Mouse (Mus musculus): ENCODE results near the gene Fam25c.
"Not testable (repeated sequence)": the region's sequence is repeated elsewhere in the genome, so short reads cannot be mapped to it uniquely, and the experiment has no call there.

Gene Fam25c

GRCm38 (mm10) chr14:34331886-34332285, 23.3 kb downstream of the Fam25c start:
- in situ Hi-C loops (cut with MboI, MseI) = no loop called here

DNA sequence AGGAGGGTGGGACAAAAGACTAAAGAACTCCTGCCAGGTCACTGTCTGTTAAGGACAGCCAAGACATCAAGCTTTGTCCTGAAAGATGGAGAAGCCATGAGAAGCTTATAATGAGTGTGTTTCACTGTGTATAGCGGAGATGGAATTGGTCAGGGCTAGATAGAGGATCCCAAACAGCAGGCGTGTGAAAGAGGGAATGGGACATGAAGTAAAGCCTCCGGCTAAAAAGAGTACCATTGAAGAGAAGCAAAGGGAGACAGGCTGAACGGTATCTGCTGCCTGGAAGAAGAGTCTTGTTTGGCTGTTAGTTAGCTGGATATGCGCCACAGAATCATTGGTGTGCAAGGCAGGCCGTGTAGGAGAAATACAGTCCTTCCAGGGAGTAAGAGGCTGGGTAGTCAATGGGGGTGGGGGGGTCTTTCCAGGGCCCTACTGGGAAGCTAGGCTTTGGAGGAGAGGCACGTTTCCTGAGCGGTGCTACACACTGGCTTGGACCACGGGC, 24.5 kb downstream of the Fam25c start:
- in situ Hi-C loops (cut with MboI, MseI) = no loop called here

GRCm38 (mm10) chr14:34327618-34328017, 27.6 kb downstream of the Fam25c start:
- in situ Hi-C loops (cut with MboI, MseI) = no loop called here

DNA sequence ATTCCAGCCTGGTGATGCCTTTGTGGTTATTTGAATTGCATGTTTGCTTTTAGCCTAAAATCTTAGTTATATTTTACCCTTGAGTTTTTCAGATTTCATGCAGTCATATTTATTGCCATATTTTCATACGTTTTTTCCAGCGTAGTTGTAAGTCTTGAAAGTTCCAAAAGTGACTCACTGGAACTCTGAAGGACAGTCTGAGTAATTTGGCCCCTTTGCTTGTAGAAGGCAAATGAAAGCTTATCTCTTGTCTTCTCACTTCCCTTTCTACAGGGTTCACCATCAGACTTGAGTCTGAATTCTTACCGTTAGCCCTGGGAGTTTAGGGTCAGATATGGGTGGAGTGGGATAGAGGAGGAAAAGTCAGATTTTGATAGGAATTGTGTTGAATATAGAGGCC, 28.6 kb downstream of the Fam25c start:
- in situ Hi-C loops (cut with MboI, MseI) = no loop called here

- in situ Hi-C loops (cut with MboI, MseI) = no loop called here
These were observed 31.6 kb downstream of the Fam25c start for GRCm38 (mm10) chr14:34323576-34324085.

- in situ Hi-C loops (cut with MboI, MseI) = no loop called here
These were observed 37.1 kb downstream of the Fam25c start for GRCm38 (mm10) chr14:34318113-34318512.

DNA sequence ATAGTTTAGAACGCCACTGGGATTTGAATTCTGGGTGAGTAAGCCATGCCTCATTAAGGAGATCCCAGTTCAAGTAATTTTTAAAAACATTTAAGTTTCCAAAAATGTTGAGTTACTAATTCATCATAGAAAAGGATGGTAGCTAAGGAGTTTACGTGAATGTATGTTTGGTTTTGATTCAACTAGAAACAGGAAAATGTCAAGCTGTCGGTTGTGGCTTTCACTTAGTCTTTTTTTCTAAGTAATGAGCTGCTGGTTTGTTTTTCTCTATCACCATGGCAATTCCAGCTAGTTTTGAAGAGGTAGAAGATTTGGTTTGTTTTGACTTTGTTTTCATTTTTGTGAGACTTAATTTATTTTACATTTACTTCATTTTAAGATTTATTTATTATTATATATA, 37.8 kb downstream of the Fam25c start:
- in situ Hi-C loops (cut with MboI, MseI) = no loop called here

GRCm38 (mm10) chr14:34316346-34316745, 38.9 kb downstream of the Fam25c start:
- in situ Hi-C loops (cut with MboI, MseI) = no loop called here

GRCm38 (mm10) chr14:34314796-34315195, 40.4 kb downstream of the Fam25c start:
- in situ Hi-C loops (cut with MboI, MseI) = no loop called here

- in situ Hi-C loops (cut with MboI, MseI) = not testable (repeated sequence)
These were observed 40.9 kb downstream of the Fam25c start for GRCm38 (mm10) chr14:34314383-34314782.

DNA sequence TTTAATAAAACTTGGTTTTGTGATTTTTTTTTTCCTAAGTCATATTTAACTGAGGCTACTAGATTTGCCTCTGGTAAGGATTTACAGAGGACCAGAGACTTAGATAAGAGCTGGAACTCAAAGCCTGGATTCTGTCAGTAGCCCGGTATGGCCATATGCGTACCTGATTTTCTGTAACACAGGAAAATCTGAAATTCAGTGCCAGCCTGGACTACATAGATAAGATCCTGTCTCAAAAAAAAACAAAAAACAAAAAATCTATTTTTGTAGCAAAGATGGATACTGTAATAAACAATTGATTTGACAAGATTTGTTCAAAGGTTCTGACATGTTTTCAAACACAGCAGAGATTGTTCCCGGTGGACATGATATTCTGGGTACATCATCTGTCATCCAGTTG, 41.6 kb downstream of the Fam25c start:
- in situ Hi-C loops (cut with MboI, MseI) = no loop called here

DNA sequence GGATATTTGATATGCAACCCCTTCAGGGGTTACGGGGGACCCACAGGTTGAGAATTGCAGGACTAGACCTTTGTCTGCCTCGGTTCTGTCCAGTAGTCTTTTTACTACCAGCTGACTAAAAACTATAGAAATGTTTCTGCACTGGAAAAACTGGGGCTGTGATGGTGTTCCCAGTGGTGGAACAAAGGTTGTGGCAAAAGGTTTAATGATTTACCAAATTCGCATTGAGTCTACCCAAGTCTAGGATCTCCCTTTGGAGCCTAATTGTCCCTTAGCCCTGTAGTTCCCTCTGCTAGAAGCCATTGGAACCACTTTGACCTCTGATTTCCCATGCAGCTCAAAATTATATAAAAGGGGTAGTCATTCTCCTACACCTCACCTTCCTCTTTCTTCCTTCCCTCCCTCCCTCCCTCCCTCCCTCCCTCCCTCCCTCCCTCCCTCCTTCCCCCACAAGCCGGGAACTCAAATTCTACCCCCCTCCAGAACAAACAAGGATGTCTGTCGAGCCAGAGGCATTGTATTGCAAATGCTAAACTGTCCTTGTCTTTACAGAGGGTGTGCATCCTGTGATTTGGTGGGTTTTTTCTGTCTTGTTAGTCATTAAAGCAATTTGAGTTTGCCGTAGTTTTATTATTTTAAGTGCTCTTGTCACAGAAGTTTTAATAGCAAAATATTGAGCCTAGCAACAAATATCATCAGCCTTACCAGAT, 42.7 kb downstream of the Fam25c start:
- in situ Hi-C loops (cut with MboI, MseI) = no loop called here

DNA sequence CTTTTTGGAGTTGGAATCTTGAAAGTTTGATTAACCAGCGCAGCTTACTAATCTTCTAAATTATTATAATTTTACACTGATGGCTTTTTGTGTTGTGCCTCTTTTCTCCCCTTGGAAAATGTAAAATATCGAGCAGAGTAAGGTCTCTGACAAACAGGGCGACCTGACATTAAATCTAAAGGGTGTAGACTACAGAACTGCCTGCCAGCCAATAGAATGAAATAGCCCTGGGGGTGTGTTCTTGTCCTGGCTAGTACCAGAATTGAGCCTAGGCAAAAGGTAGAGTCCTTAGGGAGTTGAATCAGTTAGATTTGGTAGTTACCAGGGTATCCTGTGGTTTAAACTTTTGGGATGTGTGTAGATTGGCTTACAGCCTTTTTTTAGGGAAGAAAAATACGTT, 43.5 kb downstream of the Fam25c start:
- in situ Hi-C loops (cut with MboI, MseI) = no loop called here

DNA sequence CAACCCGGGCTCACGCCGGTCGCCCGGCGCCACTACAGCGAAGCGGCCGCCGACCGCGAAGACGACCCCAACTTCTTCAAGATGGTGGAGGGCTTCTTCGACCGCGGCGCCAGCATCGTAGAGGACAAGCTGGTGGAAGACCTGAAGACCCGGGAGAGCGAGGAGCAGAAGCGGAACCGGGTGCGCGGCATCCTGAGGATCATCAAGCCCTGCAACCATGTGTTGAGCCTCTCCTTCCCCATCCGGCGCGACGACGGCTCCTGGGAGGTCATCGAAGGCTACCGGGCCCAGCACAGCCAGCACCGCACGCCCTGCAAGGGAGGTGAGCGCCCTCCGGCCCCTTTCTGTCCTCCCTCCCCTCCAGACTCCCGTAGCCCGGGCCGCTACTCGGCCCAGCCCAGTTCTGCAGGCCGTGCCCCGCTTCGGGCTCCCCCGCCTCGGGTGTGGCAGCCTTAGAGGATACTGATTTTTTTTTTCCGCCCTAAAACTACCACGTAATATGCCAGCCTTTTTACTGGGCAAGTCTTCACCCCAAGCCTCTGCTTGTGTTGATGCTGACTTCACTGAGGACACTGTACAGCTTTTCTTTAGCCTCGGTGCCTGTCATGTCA, 44.1 kb downstream of the Fam25c start:
- in situ Hi-C loops (cut with MboI, MseI) = no loop called here

DNA sequence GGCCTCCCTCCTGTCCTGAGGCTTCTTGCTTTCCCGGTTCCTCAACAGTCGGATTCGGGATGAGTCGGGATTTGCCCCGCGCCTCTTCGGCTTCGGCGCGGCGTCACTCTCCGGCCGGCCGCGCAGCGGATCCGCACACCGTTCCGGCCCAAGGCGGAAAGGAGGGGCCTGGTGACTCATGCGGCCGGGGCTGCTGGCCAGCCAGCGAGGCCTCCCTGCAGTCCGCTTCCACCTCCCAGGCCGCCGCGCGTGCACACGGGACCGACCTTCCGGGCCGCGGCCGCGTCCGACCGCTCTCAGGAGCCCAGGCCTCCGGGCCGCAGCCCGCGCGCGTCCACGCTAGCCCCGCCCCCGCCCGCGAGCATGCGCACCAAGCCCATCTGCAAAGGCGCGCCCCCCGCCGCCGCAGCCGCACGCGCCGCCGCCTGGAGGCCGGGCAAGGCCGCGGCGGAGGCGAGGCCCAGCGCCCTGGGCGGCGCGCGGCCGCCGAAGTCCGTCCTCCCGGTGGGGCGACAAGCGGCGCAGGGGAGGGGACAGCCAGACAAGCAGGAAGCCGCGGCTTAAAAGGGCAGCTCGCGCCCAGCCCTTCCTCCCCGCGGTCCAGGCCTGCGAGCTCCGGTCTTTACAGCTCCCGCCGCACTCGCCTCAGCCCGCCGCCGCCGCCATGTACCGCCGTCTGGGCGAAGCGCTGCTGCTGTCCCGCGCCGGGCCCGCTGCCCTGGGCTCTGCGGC, 44.8 kb downstream of the Fam25c start, which contains the start of the genes Shld2 and Glud1:
Gene Shld2 (minus strand): TSS at position 260 of the 732 bp plus-strand sequence.
Gene Glud1 (plus strand): TSS at position 494 of the 732 bp plus-strand sequence.
- in situ Hi-C loops (cut with MboI, MseI) = no loop called here

GRCm38 (mm10) chr14:34309907-34310233, 45.4 kb downstream of the Fam25c start:
- in situ Hi-C loops (cut with MboI, MseI) = no loop called here

DNA sequence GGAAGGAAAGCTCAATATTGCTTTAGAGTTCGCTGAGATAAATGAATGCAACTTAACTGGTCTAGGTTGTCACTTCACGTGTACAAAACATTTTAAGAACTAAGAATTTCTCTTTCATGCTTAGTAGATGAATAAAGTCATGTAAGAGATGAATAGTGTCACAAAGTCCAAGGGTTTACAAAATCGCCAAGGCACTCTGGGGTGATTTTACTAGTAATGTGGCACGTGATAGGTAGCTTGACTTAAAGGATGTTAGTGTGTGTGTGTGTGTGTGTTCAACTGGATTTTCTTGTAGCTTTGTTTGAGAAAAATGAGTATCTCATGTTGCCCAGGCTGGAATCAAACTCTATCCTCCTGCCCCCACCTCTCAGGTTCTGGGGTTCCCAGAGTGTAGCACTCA, 46.0 kb downstream of the Fam25c start:
- in situ Hi-C loops (cut with MboI, MseI) = no loop called here

DNA sequence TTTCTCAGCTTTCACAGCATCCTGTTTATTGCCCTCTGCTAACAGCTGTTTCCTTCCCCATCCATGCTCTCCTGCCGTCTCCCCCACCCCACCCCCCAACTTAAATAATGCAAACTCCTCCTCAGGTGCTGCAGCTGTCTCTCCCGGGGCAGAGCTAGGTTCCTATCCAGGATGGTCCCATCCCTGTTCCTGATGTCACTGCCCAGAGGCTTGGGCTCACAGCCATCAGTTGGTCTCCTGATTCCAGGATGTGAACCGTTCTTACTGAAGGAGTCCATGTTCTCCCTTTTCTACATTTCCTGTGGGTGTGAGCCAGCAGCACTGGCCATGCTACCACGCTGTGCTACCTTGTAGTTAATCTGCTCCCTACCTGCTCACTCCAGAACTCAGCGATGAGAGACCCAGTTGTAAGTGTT, 52.0 kb downstream of the Fam25c start:
- in situ Hi-C loops (cut with MboI, MseI) = no loop called here

DNA sequence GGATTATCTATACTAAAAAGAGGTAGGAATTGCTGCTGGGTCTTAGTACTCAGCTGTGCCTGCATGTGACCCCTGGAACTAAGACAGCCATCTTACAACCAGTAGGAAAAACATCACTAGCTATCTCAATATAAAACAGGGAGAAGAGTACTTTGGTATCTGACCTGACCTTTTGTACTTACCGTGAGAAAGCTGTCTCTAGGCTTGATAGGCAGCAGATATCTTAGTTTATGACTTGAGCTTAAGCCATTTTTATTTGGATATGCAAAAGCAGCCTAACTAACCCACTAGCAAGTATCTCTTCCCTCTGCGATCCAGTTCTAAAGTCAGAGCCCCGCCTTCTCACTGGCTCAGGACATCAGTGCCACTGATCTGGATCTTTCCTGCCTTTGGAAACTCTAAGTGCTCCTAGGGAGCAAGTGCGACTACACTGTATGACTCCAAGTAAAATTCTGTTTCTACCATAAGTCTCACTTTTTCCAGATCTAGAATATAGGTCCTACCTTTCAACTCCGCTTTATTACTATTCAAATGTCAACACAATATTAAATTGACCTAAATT, 52.5 kb downstream of the Fam25c start:
- in situ Hi-C loops (cut with MboI, MseI) = no loop called here
